Mouse (Mus musculus): Measurements from ENCODE around the gene C2cd2. TPM values are rescaled to one million over a fixed set of nuclear protein-coding genes. Genes with fewer than 3 reads are reported as not detected.

C2cd2 gene
- polyA plus RNA-seq, 1 experiment from 2014 or later, result 19.8 TPM

GRCm38 (mm10) chr16:97912873-97913272 lies 49.5 kb downstream of the C2cd2 start:
- no peaks in the 10 kb centered on the region for H3K4me1 ChIP-seq

GRCm38 (mm10) chr16:97909356-97909755 lies 53.0 kb downstream of the C2cd2 start:
- no peak for ATAC-seq (ENCODE audit: insufficient number of reproducible peaks, insufficient read depth, low FRiP score, low TSS enrichment)
- Histone ChIP-seq H3K36me3 (no peaks in the 10 kb centered on the region), H3K9ac (no peak overlapping the region), H3K27me3 (no peaks in the 10 kb centered on the region), H3K4me2 (replicated peaks) (no peak overlapping the region), H3K27ac (no peak overlapping the region), H3K9me3 (no peaks in the 10 kb centered on the region), H3K4me1 (no peaks in the 10 kb centered on the region), H3K4me3 (no peak overlapping the region)
- 93% methylated on average over 1 of the region's 1 CpGs for WGBS

More at GRCm38 (mm10) chr16:97912873-97913272, 49.5 kb downstream of the C2cd2 start:
- Histone ChIP-seq H3K27me3 (no peaks in the 10 kb centered on the region), H3K9ac (no peak overlapping the region), H3K36me3 (no peaks in the 10 kb centered on the region), H3K4me2 (replicated peaks) (no peak overlapping the region), H3K9me3 (no peaks in the 10 kb centered on the region), H3K4me3 (no peak overlapping the region), H3K27ac (no peak overlapping the region)
- ATAC-seq (ENCODE audit: insufficient number of reproducible peaks, insufficient read depth, low FRiP score, low TSS enrichment), result no peak

GRCm38 (mm10) chr16:97907496-97907895 lies 54.9 kb downstream of the C2cd2 start:
- Histone ChIP-seq H3K9ac (no peak overlapping the region), H3K9me3 (no peaks in the 10 kb centered on the region), H3K36me3 (no peaks in the 10 kb centered on the region), H3K4me1 (no peaks in the 10 kb centered on the region), H3K27me3 (no peaks in the 10 kb centered on the region), H3K4me3 (no peak overlapping the region), H3K27ac (no peak overlapping the region), H3K4me2 (replicated peaks) (no peak overlapping the region)
- 84% methylated on average over 6 of the region's 6 CpGs for WGBS
- ATAC-seq (ENCODE audit: insufficient number of reproducible peaks, insufficient read depth, low FRiP score, low TSS enrichment), result no peak

- Histone ChIP-seq H3K36me3 (no peaks in the 10 kb centered on the region), H3K9me3 (no peaks in the 10 kb centered on the region), H3K4me2 (replicated peaks) (no peak overlapping the region), H3K27me3 (no peaks in the 10 kb centered on the region), H3K27ac (no peak overlapping the region), H3K9ac (no peak overlapping the region), H3K4me1 (no peaks in the 10 kb centered on the region), H3K4me3 (no peak overlapping the region)
- ATAC-seq (ENCODE audit: insufficient number of reproducible peaks, insufficient read depth, low FRiP score, low TSS enrichment), result no peak
These were observed 56.1 kb downstream of the C2cd2 start for GRCm38 (mm10) chr16:97906337-97906736.

- WGBS, result 83% methylated on average over 2 of the region's 2 CpGs
- no peak overlapping the region for H3K4me3 ChIP-seq
These were observed 56.9 kb downstream of the C2cd2 start for GRCm38 (mm10) chr16:97905449-97905991.

GRCm38 (mm10) chr16:97904035-97904434 lies 58.4 kb downstream of the C2cd2 start:
- Histone ChIP-seq H3K27me3 (no peaks in the 10 kb centered on the region), H3K9ac (no peak overlapping the region), H3K9me3 (no peaks in the 10 kb centered on the region), H3K4me1 (no peaks in the 10 kb centered on the region), H3K27ac (no peak overlapping the region), H3K36me3 (no peaks in the 10 kb centered on the region), H3K4me2 (replicated peaks) (no peak overlapping the region), H3K4me3 (no peak overlapping the region)
- 79% methylated on average over 3 of the region's 3 CpGs for WGBS
- no peak for ATAC-seq (ENCODE audit: insufficient number of reproducible peaks, insufficient read depth, low FRiP score, low TSS enrichment)

More at GRCm38 (mm10) chr16:97905449-97905991, 56.9 kb downstream of the C2cd2 start:
- no peak for ATAC-seq (ENCODE audit: insufficient number of reproducible peaks, insufficient read depth, low FRiP score, low TSS enrichment)
- H3K9me3 ChIP-seq, result no peaks in the 10 kb centered on the region
- H3K4me1 ChIP-seq, result no peaks in the 10 kb centered on the region
- H3K27me3 ChIP-seq, result no peaks in the 10 kb centered on the region
- no peak overlapping the region for H3K4me2 ChIP-seq (replicated peaks)
- H3K27ac ChIP-seq, result no peak overlapping the region
- no peaks in the 10 kb centered on the region for H3K36me3 ChIP-seq
- no peak overlapping the region for H3K9ac ChIP-seq

- no peak for ATAC-seq (ENCODE audit: insufficient number of reproducible peaks, insufficient read depth, low FRiP score, low TSS enrichment)
These were observed 64.9 kb downstream of the C2cd2 start for GRCm38 (mm10) chr16:97897346-97898024.

GRCm38 (mm10) chr16:97887762-97888161 lies 74.6 kb downstream of the C2cd2 start:
- Histone ChIP-seq H3K36me3 (no peaks in the 10 kb centered on the region), H3K4me1 (no peaks in the 10 kb centered on the region)
- ATAC-seq (ENCODE audit: insufficient number of reproducible peaks, insufficient read depth, low FRiP score, low TSS enrichment), result no peak

More at GRCm38 (mm10) chr16:97897346-97898024, 64.9 kb downstream of the C2cd2 start:
- H3K4me2 ChIP-seq (replicated peaks), result no peak overlapping the region
- 70% methylated on average over 5 of the region's 5 CpGs for WGBS
- H3K27ac ChIP-seq, result no peak overlapping the region
- no peak overlapping the region for H3K9ac ChIP-seq
- no peaks in the 10 kb centered on the region for H3K9me3 ChIP-seq
- H3K4me1 ChIP-seq, result no peaks in the 10 kb centered on the region
- no peak overlapping the region for H3K4me3 ChIP-seq
- H3K36me3 ChIP-seq, result no peaks in the 10 kb centered on the region
- no peaks in the 10 kb centered on the region for H3K27me3 ChIP-seq

GRCm38 (mm10) chr16:97883696-97884095 lies 78.7 kb downstream of the C2cd2 start:
- Histone ChIP-seq H3K27me3 (no peaks in the 10 kb centered on the region), H3K4me3 (no peak overlapping the region), H3K36me3 (no peaks in the 10 kb centered on the region), H3K4me2 (replicated peaks) (no peak overlapping the region), H3K27ac (no peak overlapping the region), H3K4me1 (no peaks in the 10 kb centered on the region), H3K9ac (no peak overlapping the region), H3K9me3 (no peaks in the 10 kb centered on the region)
- ATAC-seq (ENCODE audit: insufficient number of reproducible peaks, insufficient read depth, low FRiP score, low TSS enrichment), result no peak
- WGBS, result 91% methylated on average over 1 of the region's 1 CpGs

More at GRCm38 (mm10) chr16:97887762-97888161, 74.6 kb downstream of the C2cd2 start:
- H3K27me3 ChIP-seq, result no peaks in the 10 kb centered on the region
- H3K9me3 ChIP-seq, result no peaks in the 10 kb centered on the region
- H3K4me2 ChIP-seq (replicated peaks), result no peak overlapping the region
- no peak overlapping the region for H3K9ac ChIP-seq
- no peak overlapping the region for H3K27ac ChIP-seq
- H3K4me3 ChIP-seq, result no peak overlapping the region

GRCm38 (mm10) chr16:97882891-97883290 lies 79.5 kb downstream of the C2cd2 start:
- Histone ChIP-seq H3K4me2 (replicated peaks) (no peak overlapping the region), H3K9me3 (no peaks in the 10 kb centered on the region), H3K27ac (no peak overlapping the region), H3K9ac (no peak overlapping the region), H3K27me3 (no peaks in the 10 kb centered on the region), H3K36me3 (no peaks in the 10 kb centered on the region), H3K4me3 (no peak overlapping the region), H3K4me1 (no peaks in the 10 kb centered on the region)
- no peak for ATAC-seq (ENCODE audit: insufficient number of reproducible peaks, insufficient read depth, low FRiP score, low TSS enrichment)

GRCm38 (mm10) chr16:97879134-97879533 lies 83.3 kb downstream of the C2cd2 start:
- 91% methylated on average over 1 of the region's 1 CpGs for WGBS
- Histone ChIP-seq H3K9ac (no peak overlapping the region), H3K9me3 (no peaks in the 10 kb centered on the region), H3K27ac (no peak overlapping the region), H3K4me1 (no peaks in the 10 kb centered on the region), H3K4me2 (replicated peaks) (no peak overlapping the region), H3K36me3 (peaks cover 5% of the 10 kb centered on the region; the same call in 1 of the 2 replicates), H3K27me3 (no peaks in the 10 kb centered on the region), H3K4me3 (no peak overlapping the region)
- no peak for ATAC-seq (ENCODE audit: insufficient number of reproducible peaks, insufficient read depth, low FRiP score, low TSS enrichment)

GRCm38 (mm10) chr16:97877502-97877901 lies 84.9 kb downstream of the C2cd2 start:
- H3K27me3 ChIP-seq, result no peaks in the 10 kb centered on the region
- no peak overlapping the region for H3K27ac ChIP-seq
- H3K4me1 ChIP-seq, result no peaks in the 10 kb centered on the region
- 94% methylated on average over 3 of the region's 3 CpGs for WGBS
- H3K9me3 ChIP-seq, result no peaks in the 10 kb centered on the region
- ATAC-seq (ENCODE audit: insufficient number of reproducible peaks, insufficient read depth, low FRiP score, low TSS enrichment), result no peak
- H3K9ac ChIP-seq, result no peak overlapping the region
- H3K4me2 ChIP-seq (replicated peaks), result no peak overlapping the region
- no peak overlapping the region for H3K4me3 ChIP-seq
- H3K36me3 ChIP-seq, result peaks cover 17% of the 10 kb centered on the region
